Mouse (Mus musculus) ES-Bruce4 (cell line): ENCODE measurements around the gene Slc13a1.

Experiments used
- CTCF ChIP-seq: IDR thresholded peaks from one replicate; pipeline ENCODE4 v1.8.1; 2011; ENCODE audit warnings: low read depth, low read length
- EP300 ChIP-seq: IDR thresholded peaks from 2 replicates; pipeline ENCODE4 v1.6.1; 2011; ENCODE audit warnings: low read depth, low read length; ENCODE audit not compliant: insufficient read depth
- POLR2A ChIP-seq: IDR thresholded peaks from one replicate; pipeline ENCODE4 v1.8.1; 2011; ENCODE audit warnings: low read length; ENCODE audit not compliant: insufficient read depth

DNA sequence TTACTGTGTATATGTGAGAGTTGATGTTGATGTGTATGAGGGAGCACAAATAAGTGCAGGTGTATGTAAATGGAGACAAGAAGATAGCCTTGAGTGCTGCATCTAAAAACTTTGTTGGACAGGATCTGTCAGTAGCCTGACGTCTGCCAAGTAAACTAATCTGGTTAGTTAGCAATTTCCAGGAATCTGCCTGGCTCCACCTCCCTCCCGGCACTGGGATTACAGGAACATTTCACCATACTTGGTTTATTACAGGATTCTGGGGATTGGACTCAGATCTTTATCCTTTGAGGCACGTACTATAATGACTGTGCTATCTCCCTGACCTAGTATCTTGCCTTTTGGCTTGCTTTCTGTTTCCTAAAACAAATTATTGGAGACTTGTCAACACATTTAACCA is 40.0 kb upstream of the Slc13a1 start:
- TF ChIP-seq CTCF, result no peak
- no peak for TF ChIP-seq EP300
- TF ChIP-seq POLR2A, result no peak
